Comparison of ENCODE assay signal across 14 mouse cellular contexts in the genomic region with DNA sequence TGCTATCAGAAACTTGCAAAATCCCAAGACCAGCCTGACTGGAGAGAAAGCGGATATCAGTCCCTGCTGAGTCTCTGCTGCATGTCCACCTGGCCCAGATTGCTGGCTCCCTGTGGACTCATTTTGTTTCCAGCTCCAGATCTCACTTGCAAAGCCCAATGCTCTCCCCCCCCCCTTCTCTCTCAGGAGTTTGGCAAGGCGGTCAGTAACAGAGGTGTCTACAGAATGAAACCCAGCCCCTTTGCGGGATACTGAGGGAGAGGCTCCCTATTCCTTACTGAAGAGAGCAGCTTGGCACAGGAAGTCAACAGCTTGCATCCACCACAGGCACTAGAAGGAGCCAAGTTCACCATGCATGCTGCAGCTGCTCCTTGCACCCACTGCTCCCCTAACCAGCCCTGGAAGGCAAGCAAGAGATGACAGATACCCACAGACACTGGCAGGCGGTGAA.
DNase-seq lines count a peak whose midpoint lies in the region; ATAC-seq lines count a peak whose summit lies in the region.
"Had no signal": no experiment of that assay in that cellular context is flagged by ENCODE, and none has a peak within 500 bp of the region (broad histone marks: within the 10 kb centered on the region; RNA-seq: fewer than 3 reads in every experiment).

No protein-coding gene starts in this region.

- no peak for DNase-seq in frontal cortex, postnatal 14 days (ENCODE audit: low spot score in 2 of 2)
- peak; percentile 11 for DNase-seq in right cerebral cortex, postnatal 4 days
- no peak for DNase-seq in right cerebral cortex, postnatal 14 days
- DNase-seq in kidney, postnatal 14 days: no peak
- DNase-seq in neural tube, embryonic 10.5 days (ENCODE audit: extremely low spot score, low spot score): no peak
- DNase-seq in adrenal gland, postnatal 10 days: no peak
- DNase-seq: gastrocnemius, postnatal 25 days; lung, adult 18-20 months; retina, postnatal 1 day had no signal

- 46% methylated on average over 4 of the region's 4 CpGs for WGBS in forebrain, embryonic 16.5 days

- peak overlapping the region; percentile 76 for H3K27ac ChIP-seq in forebrain, embryonic 16.5 days (ENCODE audit: low read length)
- H3K27ac ChIP-seq: limb, embryonic 13.5 days had no signal

- H3K9ac ChIP-seq in forebrain, embryonic 16.5 days (replicated peaks; ENCODE audit: low read depth, low read length): 0 out of 2 replicates have a peak overlapping the region, but pooled peaks have one; percentile 16
- H3K9ac ChIP-seq: limb, embryonic 13.5 days had no signal

- H3K4me2 ChIP-seq in forebrain, embryonic 16.5 days (ENCODE audit: low read length): no peak overlapping the region
- H3K4me2 ChIP-seq: heart, embryonic 11.5 days; limb, embryonic 13.5 days had no signal

- no peak overlapping the region for H3K4me3 ChIP-seq in forebrain, embryonic 16.5 days (replicated peaks; ENCODE audit: low read length)
- H3K4me3 ChIP-seq: limb, embryonic 13.5 days had no signal

- peaks cover 19% of the 10 kb centered on the region for H3K4me1 ChIP-seq in forebrain, embryonic 16.5 days (replicated peaks; ENCODE audit: control insufficient read depth, insufficient read depth, low read length)

- no peaks in the 10 kb centered on the region for H3K9me3 ChIP-seq in forebrain, embryonic 16.5 days (ENCODE audit: control insufficient read depth, low read length)
- H3K9me3 ChIP-seq: limb, embryonic 13.5 days had no signal

- no peaks in the 10 kb centered on the region for H3K36me3 ChIP-seq in forebrain, embryonic 16.5 days (ENCODE audit: control insufficient read depth, insufficient read depth)
- H3K36me3 ChIP-seq: limb, embryonic 13.5 days had no signal

- H3K27me3 ChIP-seq in forebrain, embryonic 16.5 days (replicated peaks; ENCODE audit: control insufficient read depth, insufficient read depth, low read length): no peaks in the 10 kb centered on the region

- peak; percentile 21; the same call in 1 of the 2 replicates for ATAC-seq in frontal cortex, adult (ENCODE audit: low TSS enrichment)
- ATAC-seq in forebrain, embryonic 16.5 days: peak; percentile 57
- ATAC-seq: intestine, embryonic 16.5 days had no signal
